Mouse (Mus musculus): ENCODE measurements at regions not wholly inside any gene's neighbourhood (a gene's known extent, or its start where the extent isn't known, plus 50 kb on each side); places are given as distances from the start of the nearest gene placed in this dataset.
A peak's percentile ranks its signal among the peaks of the same experiment; 100 is the strongest.

GRCm38 (mm10) chr13:31184845-31185834 lies 211.1 kb downstream of the Gm5447 start:
- H3K36me3 ChIP-seq (ENCODE audit: control insufficient read depth, insufficient read depth, low read length, poor library complexity, severe bottlenecking), result no peaks in the 10 kb centered on the region
- H3K27me3 ChIP-seq (ENCODE audit: control insufficient read depth, insufficient read depth, low read length, poor library complexity, severe bottlenecking), result no peaks in the 10 kb centered on the region
- peak; percentile 2 for DNase-seq (ENCODE audit: low read depth, low spot score)

- Histone ChIP-seq H3K36me3 (ENCODE audit: control insufficient read depth, insufficient read depth, low read length, poor library complexity, severe bottlenecking) (no peaks in the 10 kb centered on the region), H3K27me3 (ENCODE audit: control insufficient read depth, insufficient read depth, low read length, poor library complexity, severe bottlenecking) (no peaks in the 10 kb centered on the region)
- DNase-seq (ENCODE audit: low read depth, low spot score), result no peak
Measured at GRCm38 (mm10) chr13:31186805-31187589, 213.0 kb downstream of the Gm5447 start.

- DNase-seq (ENCODE audit: low read depth, low spot score), result no peak
- no peaks in the 10 kb centered on the region for H3K36me3 ChIP-seq (ENCODE audit: control insufficient read depth, insufficient read depth, low read length, poor library complexity, severe bottlenecking)
- no peaks in the 10 kb centered on the region for H3K27me3 ChIP-seq (ENCODE audit: control insufficient read depth, insufficient read depth, low read length, poor library complexity, severe bottlenecking)
Measured at GRCm38 (mm10) chr13:31189116-31189515, 215.1 kb downstream of the Gm5447 start.

- DNase-seq (ENCODE audit: low read depth, low spot score), result no peak
- H3K36me3 ChIP-seq (ENCODE audit: control insufficient read depth, insufficient read depth, low read length, poor library complexity, severe bottlenecking), result no peaks in the 10 kb centered on the region
- no peaks in the 10 kb centered on the region for H3K27me3 ChIP-seq (ENCODE audit: control insufficient read depth, insufficient read depth, low read length, poor library complexity, severe bottlenecking)
Measured at GRCm38 (mm10) chr13:31190036-31190435, 216.0 kb downstream of the Gm5447 start.

- DNase-seq (ENCODE audit: low read depth, low spot score), result no peak
- Histone ChIP-seq H3K36me3 (ENCODE audit: control insufficient read depth, insufficient read depth, low read length, poor library complexity, severe bottlenecking) (no peaks in the 10 kb centered on the region), H3K27me3 (ENCODE audit: control insufficient read depth, insufficient read depth, low read length, poor library complexity, severe bottlenecking) (no peaks in the 10 kb centered on the region)
Measured at GRCm38 (mm10) chr13:31191344-31192139, 217.5 kb downstream of the Gm5447 start.

GRCm38 (mm10) chr13:31194971-31195370 lies 221.0 kb downstream of the Gm5447 start:
- DNase-seq (ENCODE audit: low read depth, low spot score), result no peak
- no peaks in the 10 kb centered on the region for H3K27me3 ChIP-seq (ENCODE audit: control insufficient read depth, insufficient read depth, low read length, poor library complexity, severe bottlenecking)
- no peaks in the 10 kb centered on the region for H3K36me3 ChIP-seq (ENCODE audit: control insufficient read depth, insufficient read depth, low read length, poor library complexity, severe bottlenecking)

- H3K27me3 ChIP-seq (ENCODE audit: control insufficient read depth, insufficient read depth, low read length, poor library complexity, severe bottlenecking), result no peaks in the 10 kb centered on the region
- H3K36me3 ChIP-seq (ENCODE audit: control insufficient read depth, insufficient read depth, low read length, poor library complexity, severe bottlenecking), result no peaks in the 10 kb centered on the region
- DNase-seq (ENCODE audit: low read depth, low spot score), result no peak
Measured at GRCm38 (mm10) chr13:31196546-31196945, 222.5 kb downstream of the Gm5447 start.

GRCm38 (mm10) chr13:31197593-31197992 lies 223.6 kb downstream of the Gm5447 start:
- H3K36me3 ChIP-seq (ENCODE audit: control insufficient read depth, insufficient read depth, low read length, poor library complexity, severe bottlenecking), result no peaks in the 10 kb centered on the region
- no peaks in the 10 kb centered on the region for H3K27me3 ChIP-seq (ENCODE audit: control insufficient read depth, insufficient read depth, low read length, poor library complexity, severe bottlenecking)
- DNase-seq (ENCODE audit: low read depth, low spot score), result no peak

- Histone ChIP-seq H3K27me3 (ENCODE audit: control insufficient read depth, insufficient read depth, low read length, poor library complexity, severe bottlenecking) (no peaks in the 10 kb centered on the region), H3K36me3 (ENCODE audit: control insufficient read depth, insufficient read depth, low read length, poor library complexity, severe bottlenecking) (no peaks in the 10 kb centered on the region)
- DNase-seq (ENCODE audit: low read depth, low spot score), result no peak
Measured at GRCm38 (mm10) chr13:31199384-31199783, 225.4 kb downstream of the Gm5447 start.

GRCm38 (mm10) chr13:31204068-31204467 lies 230.1 kb downstream of the Gm5447 start:
- no peak for DNase-seq (ENCODE audit: low read depth, low spot score)
- no peaks in the 10 kb centered on the region for H3K27me3 ChIP-seq (ENCODE audit: control insufficient read depth, insufficient read depth, low read length, poor library complexity, severe bottlenecking)
- H3K36me3 ChIP-seq (ENCODE audit: control insufficient read depth, insufficient read depth, low read length, poor library complexity, severe bottlenecking), result no peaks in the 10 kb centered on the region

- DNase-seq (ENCODE audit: low read depth, low spot score), result no peak
- H3K27me3 ChIP-seq (ENCODE audit: control insufficient read depth, insufficient read depth, low read length, poor library complexity, severe bottlenecking), result no peaks in the 10 kb centered on the region; the same call in 1 of the 2 replicates
- H3K36me3 ChIP-seq (ENCODE audit: control insufficient read depth, insufficient read depth, low read length, poor library complexity, severe bottlenecking), result no peaks in the 10 kb centered on the region
Measured at GRCm38 (mm10) chr13:31206381-31206780, 232.4 kb downstream of the Gm5447 start.

GRCm38 (mm10) chr13:31207709-31208108 lies 233.7 kb downstream of the Gm5447 start:
- no peak for DNase-seq (ENCODE audit: low read depth, low spot score)
- no peaks in the 10 kb centered on the region for H3K36me3 ChIP-seq (ENCODE audit: control insufficient read depth, insufficient read depth, low read length, poor library complexity, severe bottlenecking)

GRCm38 (mm10) chr13:31223016-31223415 lies 249.0 kb downstream of the Gm5447 start:
- no peak for DNase-seq (ENCODE audit: low read depth, low spot score)
- H3K36me3 ChIP-seq (ENCODE audit: control insufficient read depth, insufficient read depth, low read length, poor library complexity, severe bottlenecking), result no peaks in the 10 kb centered on the region

More at GRCm38 (mm10) chr13:31207709-31208108, 233.7 kb downstream of the Gm5447 start:
- no peaks in the 10 kb centered on the region; the same call in 1 of the 2 replicates for H3K27me3 ChIP-seq (ENCODE audit: control insufficient read depth, insufficient read depth, low read length, poor library complexity, severe bottlenecking)

GRCm38 (mm10) chr13:31240546-31240945 lies 266.5 kb downstream of the Gm5447 start:
- no peak for DNase-seq (ENCODE audit: low read depth, low spot score)
- Histone ChIP-seq H3K27me3 (ENCODE audit: control insufficient read depth, insufficient read depth, low read length, poor library complexity, severe bottlenecking) (no peaks in the 10 kb centered on the region), H3K36me3 (ENCODE audit: control insufficient read depth, insufficient read depth, low read length, poor library complexity, severe bottlenecking) (no peaks in the 10 kb centered on the region)

More at GRCm38 (mm10) chr13:31223016-31223415, 249.0 kb downstream of the Gm5447 start:
- no peaks in the 10 kb centered on the region for H3K27me3 ChIP-seq (ENCODE audit: control insufficient read depth, insufficient read depth, low read length, poor library complexity, severe bottlenecking)
